Mouse (Mus musculus): ENCODE measurements at regions not wholly inside any gene's neighbourhood (a gene's known extent, or its start where the extent isn't known, plus 50 kb on each side); places are given as distances from the start of the nearest gene placed in this dataset.

- no peak for DNase-seq (ENCODE audit: low spot score in 2 of 2)
- intact Hi-C loops (cut with DNase I) = no loop called here
Observed at GRCm38 (mm10) chr16:81138583-81138982, 61.9 kb upstream of the Ncam2 start.

- no peak for DNase-seq (ENCODE audit: low spot score in 2 of 2)
- intact Hi-C loops (cut with DNase I) = no loop called here
Observed at GRCm38 (mm10) chr16:81146019-81146418, 54.5 kb upstream of the Ncam2 start.

- intact Hi-C loops (cut with DNase I) = no loop called here
- peak in 1 of 2 experiments; percentile 3 for DNase-seq (ENCODE audit: low spot score in 2 of 2)
Observed at GRCm38 (mm10) chr16:81149491-81149890, 51.0 kb upstream of the Ncam2 start.
